Mouse (Mus musculus): ENCODE data around the gene Sigmar1.

The Sigmar1 gene

GRCm38 (mm10) chr4:41757321-41757720 is 1.4 kb upstream of the Sigmar1 start:
- DNase-seq (ENCODE audit: low spot score in 2 of 2): no peak

GRCm38 (mm10) chr4:41756440-41756839 is 483 bp upstream of the Sigmar1 start:
- no peak for DNase-seq (ENCODE audit: low spot score in 2 of 2)

- no peak for DNase-seq (ENCODE audit: low spot score in 2 of 2)
These were observed 1.1 kb downstream of the Sigmar1 start, which contains the start of gene Galt for GRCm38 (mm10) chr4:41754797-41755337. Galt (plus strand) TSS chr4:41755228.

GRCm38 (mm10) chr4:41745021-41745420 is 10.9 kb downstream of the Sigmar1 start:
- no peak for DNase-seq (ENCODE audit: low spot score in 2 of 2)

GRCm38 (mm10) chr4:41744131-41744530 is 11.8 kb downstream of the Sigmar1 start:
- no peak for DNase-seq (ENCODE audit: low spot score in 2 of 2)

- DNase-seq (ENCODE audit: low spot score in 2 of 2): peak; percentile 94 to 96
These were observed 14.8 kb downstream of the Sigmar1 start for GRCm38 (mm10) chr4:41741158-41741560.

GRCm38 (mm10) chr4:41740380-41741157 is 15.4 kb downstream of the Sigmar1 start:
- peak in 1 of 2 experiments; percentile 83 for DNase-seq (ENCODE audit: low spot score in 2 of 2)

GRCm38 (mm10) chr4:41739260-41739659 is 16.7 kb downstream of the Sigmar1 start:
- no peak for DNase-seq (ENCODE audit: low spot score in 2 of 2)

GRCm38 (mm10) chr4:41738256-41738603 is 17.7 kb downstream of the Sigmar1 start:
- DNase-seq (ENCODE audit: low spot score in 2 of 2): no peak

- DNase-seq (ENCODE audit: low spot score in 2 of 2): peak; percentile 69 to 82
These were observed 18.2 kb downstream of the Sigmar1 start for GRCm38 (mm10) chr4:41737602-41738255.

GRCm38 (mm10) chr4:41731052-41731765 is 24.7 kb downstream of the Sigmar1 start, which contains the start of gene Arid3c:
Arid3c (minus strand) TSS chr4:41731142.
- DNase-seq (ENCODE audit: low spot score in 2 of 2): no peak

GRCm38 (mm10) chr4:41726826-41727621 is 28.9 kb downstream of the Sigmar1 start:
- no peak for DNase-seq (ENCODE audit: low spot score in 2 of 2)

GRCm38 (mm10) chr4:41722918-41723351 is 33.0 kb downstream of the Sigmar1 start, which contains the start of gene Dctn3:
Dctn3 (minus strand) TSS chr4:41723170.
- DNase-seq (ENCODE audit: low spot score in 2 of 2): peak; percentile 87 to 97

GRCm38 (mm10) chr4:41716834-41717233 is 39.1 kb downstream of the Sigmar1 start:
- no peak for DNase-seq (ENCODE audit: low spot score in 2 of 2)

GRCm38 (mm10) chr4:41715596-41715995 is 40.4 kb downstream of the Sigmar1 start:
- peak in 1 of 2 experiments; percentile 76 for DNase-seq (ENCODE audit: low spot score in 2 of 2)

GRCm38 (mm10) chr4:41715082-41715481 is 40.9 kb downstream of the Sigmar1 start:
- DNase-seq (ENCODE audit: low spot score in 2 of 2): no peak

- DNase-seq (ENCODE audit: low spot score in 2 of 2): peak in 1 of 2 experiments; percentile 84
These were observed 41.7 kb downstream of the Sigmar1 start for GRCm38 (mm10) chr4:41714276-41714675.

GRCm38 (mm10) chr4:41713197-41714067 is 42.5 kb downstream of the Sigmar1 start, which contains the start of gene Rpp25l:
Rpp25l (minus strand) TSS chr4:41713534.
- peak; percentile 77 to 83 for DNase-seq (ENCODE audit: low spot score in 2 of 2)

- DNase-seq (ENCODE audit: low spot score in 2 of 2): no peak
These were observed 43.3 kb downstream of the Sigmar1 start for GRCm38 (mm10) chr4:41712421-41713196.
